Mouse (Mus musculus): ENCODE measurements around the gene Jsrp1. TPM values are rescaled to one million over a fixed set of nuclear protein-coding genes. Genes with fewer than 3 reads are reported as not detected.
"Not testable (repeated sequence)": the region's sequence is repeated elsewhere in the genome, so short reads cannot be mapped to it uniquely, and the experiment has no call there.

Jsrp1 gene
- polyA plus RNA-seq, 1 experiment from 2014 or later: 0.31 TPM

DNA sequence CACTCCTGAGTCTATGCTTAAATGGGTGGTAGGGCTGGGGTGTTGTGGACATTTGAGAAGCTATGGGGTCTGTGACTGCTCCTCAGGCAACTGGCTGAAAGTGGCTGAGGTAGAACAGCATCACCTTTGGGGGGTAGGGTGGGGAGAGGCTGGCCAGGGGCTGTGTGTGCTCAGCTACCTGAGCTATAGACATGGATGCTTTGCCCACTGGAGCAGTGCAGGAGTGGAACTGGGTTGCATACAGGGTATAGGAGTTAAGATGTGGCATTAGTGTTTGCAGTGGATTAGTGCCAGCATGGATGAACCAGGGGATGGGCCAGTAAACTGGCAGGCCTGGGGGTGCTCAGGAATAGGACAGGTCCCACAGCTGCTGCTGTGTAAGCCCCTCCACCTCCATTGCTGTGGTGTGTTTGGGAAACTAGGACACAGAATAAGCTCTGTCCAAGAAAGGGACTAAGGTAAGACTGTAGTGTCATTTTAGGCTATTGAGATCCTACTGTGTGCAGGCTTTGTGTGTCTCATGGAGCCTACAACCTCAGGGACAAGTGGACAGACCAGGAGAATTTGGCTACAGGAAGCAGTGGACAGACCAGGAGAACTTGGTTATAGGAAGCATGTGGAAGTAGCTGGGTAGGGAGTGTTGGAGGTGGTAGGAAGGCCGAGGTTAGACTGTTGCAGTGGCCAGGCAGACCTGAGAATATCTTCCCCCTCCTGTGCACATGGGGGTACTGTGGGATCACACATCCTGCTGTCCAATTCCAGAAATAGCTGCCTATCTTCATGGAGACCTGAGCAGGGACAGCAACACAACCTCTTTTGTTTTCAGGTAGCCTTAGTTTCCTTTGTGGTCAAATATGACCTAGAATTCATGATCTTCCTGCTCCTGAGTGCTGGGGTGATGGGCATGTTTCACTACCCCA lies 16.3 kb upstream of the Jsrp1 start:
- Histone ChIP-seq H3K4me1 (peaks cover 19% of the 10 kb centered on the region), H3K27me3 (peaks cover 10% of the 10 kb centered on the region), H3K36me3 (peaks cover 22% of the 10 kb centered on the region), H3K9me3 (no peaks in the 10 kb centered on the region), H3K27ac (replicated peaks) (no peak overlapping the region), H3K4me2 (replicated peaks) (no peak overlapping the region), H3K9ac (replicated peaks) (no peak overlapping the region), H3K4me3 (peak overlapping the region; percentile 2; the same call in 1 of the 2 replicates)
- no peak for ATAC-seq (replicated peaks)
- WGBS: 74% methylated on average over 1 of the region's 1 CpGs

DNA sequence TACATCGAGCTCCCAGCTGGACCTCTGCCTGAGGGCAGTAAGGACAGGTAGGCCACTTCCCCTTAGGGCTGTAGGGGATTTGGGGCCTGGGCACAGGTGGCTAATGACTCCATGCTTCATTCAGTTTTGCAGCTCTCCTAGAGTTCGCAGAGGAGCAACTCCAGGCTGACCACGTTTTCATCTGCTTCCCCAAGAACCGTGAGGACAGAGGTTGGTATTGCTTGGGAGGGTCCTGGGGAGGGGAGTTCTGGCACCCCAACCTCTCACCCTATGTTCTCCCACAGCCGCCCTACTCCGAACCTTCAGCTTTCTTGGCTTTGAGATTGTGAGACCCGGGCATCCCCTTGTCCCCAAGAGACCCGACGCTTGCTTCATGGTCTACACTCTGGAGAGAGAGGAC lies 15.3 kb upstream of the Jsrp1 start:
- H3K4me1 ChIP-seq: peaks cover 19% of the 10 kb centered on the region
- not testable (repeated sequence) for H3K9ac ChIP-seq (replicated peaks); ATAC-seq (replicated peaks); H3K27me3 ChIP-seq; H3K9me3 ChIP-seq; H3K27ac ChIP-seq (replicated peaks)
- peaks cover 18% of the 10 kb centered on the region for H3K36me3 ChIP-seq
- H3K4me2 ChIP-seq (replicated peaks): peak overlapping the region; percentile 98
- WGBS: 85% methylated on average over 9 of the region's 9 CpGs
- H3K4me3 ChIP-seq: peak overlapping the region; percentile 93

DNA sequence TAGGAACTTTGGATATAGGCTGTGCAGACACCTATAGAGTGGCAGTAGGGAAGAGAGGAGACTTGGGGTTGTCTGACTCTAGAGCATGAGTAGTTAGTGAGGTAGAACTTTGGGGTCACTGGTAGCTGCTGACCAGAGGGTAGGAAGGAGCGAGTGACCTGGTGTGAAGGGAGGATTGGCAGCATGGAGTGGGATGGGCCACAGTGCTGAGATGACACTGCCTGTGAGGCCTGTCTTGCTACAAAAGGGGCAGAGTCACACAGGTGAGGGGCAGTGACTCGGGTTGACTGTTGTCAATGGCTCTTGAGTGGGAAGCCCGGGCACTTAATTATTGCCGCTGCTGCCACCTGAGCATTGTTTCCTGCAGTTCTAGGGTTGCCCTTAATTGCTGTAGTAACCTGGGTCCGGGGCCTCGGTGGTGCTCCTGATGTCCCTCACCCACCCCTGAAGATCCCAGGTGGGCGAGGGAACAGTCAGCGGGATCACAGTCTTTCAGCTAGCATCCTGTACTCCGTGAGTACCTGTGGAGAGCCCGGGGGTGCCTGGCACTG lies 14.6 kb upstream of the Jsrp1 start:
- Histone ChIP-seq H3K9ac (replicated peaks) (peak overlapping the region; percentile 86), H3K4me3 (peak overlapping the region; percentile 93), H3K4me1 (peaks cover 19% of the 10 kb centered on the region), H3K4me2 (replicated peaks) (peak overlapping the region; percentile 98), H3K27me3 (no peaks in the 10 kb centered on the region), H3K36me3 (peaks cover 18% of the 10 kb centered on the region), H3K9me3 (no peaks in the 10 kb centered on the region), H3K27ac (replicated peaks) (no peak overlapping the region)
- ATAC-seq (replicated peaks): no peak
- 79% methylated on average over 10 of the region's 10 CpGs for WGBS

DNA sequence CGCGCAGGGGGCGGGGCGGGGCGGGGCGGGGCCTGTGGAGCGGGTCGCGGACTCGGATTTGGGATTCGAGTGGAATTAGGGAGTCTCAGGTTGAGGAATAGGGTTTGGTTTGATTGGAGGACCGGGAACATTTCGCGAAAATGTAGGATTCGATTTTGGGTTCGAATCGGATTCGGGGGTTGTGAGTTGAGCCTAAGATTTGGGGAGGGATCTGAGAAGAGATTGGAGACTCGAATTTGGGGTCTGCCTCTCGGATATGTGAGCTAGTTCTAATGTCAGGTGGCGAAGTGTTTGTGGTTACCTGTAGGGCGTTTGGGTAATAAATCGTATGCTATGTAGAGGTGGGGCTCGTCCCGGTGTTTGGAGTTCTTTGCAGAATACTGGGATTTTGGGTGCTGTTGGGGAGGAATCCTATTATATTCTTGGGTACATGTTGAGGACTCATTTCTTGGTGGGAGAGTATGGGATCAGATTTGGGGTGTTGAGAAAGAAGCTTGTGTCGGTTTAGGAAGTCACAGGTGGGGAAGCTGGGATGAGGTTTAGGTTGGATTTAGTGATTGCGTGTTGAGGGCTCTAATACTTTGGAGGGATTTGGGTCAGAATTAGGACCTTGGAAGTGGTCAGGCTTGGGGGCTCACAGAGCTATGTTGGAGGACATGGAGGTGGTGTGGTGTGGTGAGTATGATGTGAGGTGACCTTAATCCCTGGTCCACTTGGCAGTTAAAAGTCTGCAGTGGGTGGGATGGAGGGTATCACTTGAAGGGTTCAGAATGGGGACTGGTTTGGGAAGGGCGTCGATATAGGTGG lies 14.0 kb upstream of the Jsrp1 start:
- peaks cover 19% of the 10 kb centered on the region for H3K4me1 ChIP-seq
- no peaks in the 10 kb centered on the region for H3K27me3 ChIP-seq
- no peak for ATAC-seq (replicated peaks)
- WGBS: 7% methylated on average over 29 of the region's 29 CpGs
- H3K4me2 ChIP-seq (replicated peaks): peak overlapping the region; percentile 98
- H3K4me3 ChIP-seq: peak overlapping the region; percentile 93
- no peaks in the 10 kb centered on the region for H3K9me3 ChIP-seq
- peak overlapping the region; percentile 86 for H3K9ac ChIP-seq (replicated peaks)
- H3K36me3 ChIP-seq: peaks cover 18% of the 10 kb centered on the region
- peak overlapping the region; percentile 89 for H3K27ac ChIP-seq (replicated peaks)

DNA sequence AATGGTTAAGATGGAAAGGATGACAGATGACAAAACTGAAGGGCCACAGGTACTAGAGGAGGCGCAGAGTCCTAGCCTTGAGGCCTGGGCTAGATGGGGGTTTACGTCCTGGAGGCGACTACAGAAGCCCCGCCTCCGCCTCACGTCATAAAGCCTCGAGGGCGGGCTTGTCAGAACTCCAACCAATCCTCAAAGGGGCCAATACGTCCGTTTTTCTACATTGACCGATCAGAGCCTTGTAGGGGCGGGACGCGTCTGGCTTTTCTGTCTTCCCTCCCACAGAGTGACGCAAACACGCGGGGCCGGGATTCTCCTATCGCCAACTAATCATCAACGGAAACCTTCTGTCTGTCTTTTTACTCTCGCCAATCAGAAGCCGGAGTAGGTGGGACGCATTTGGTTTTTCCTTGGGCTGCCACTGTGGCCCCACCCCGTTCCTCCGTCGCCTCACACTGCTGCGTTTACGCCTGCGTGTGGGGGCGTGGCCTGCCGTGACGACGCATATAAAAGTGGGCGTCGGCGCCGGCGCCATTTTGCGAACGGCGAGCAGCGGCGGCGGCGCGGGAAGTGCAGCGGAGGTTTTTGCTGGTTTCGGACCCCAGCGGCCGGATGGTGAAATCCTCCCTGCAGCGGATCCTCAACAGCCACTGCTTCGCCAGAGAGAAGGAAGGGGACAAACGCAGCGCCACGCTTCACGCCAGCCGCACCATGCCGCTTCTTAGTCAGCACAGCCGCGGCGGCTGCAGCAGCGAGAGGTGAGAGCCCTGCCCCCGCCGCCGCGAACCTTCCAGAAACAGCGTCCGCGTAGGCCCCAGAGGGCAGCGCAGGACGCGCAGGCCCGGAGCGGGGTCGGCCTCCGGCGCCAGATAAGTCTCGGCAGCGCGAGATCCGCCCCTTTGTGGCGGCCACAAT lies 13.1 kb upstream of the Jsrp1 start, which contains the start of gene Oaz1:
Gene Oaz1, plus strand, starts transcription at position 506 of the 912 bp plus-strand sequence.
- ATAC-seq (replicated peaks): peak; percentile 98
- H3K4me3 ChIP-seq: peak within 1 kb of the TSS; percentile 93
- under 1% methylated on average over 80 of the region's 82 CpGs for WGBS

DNA sequence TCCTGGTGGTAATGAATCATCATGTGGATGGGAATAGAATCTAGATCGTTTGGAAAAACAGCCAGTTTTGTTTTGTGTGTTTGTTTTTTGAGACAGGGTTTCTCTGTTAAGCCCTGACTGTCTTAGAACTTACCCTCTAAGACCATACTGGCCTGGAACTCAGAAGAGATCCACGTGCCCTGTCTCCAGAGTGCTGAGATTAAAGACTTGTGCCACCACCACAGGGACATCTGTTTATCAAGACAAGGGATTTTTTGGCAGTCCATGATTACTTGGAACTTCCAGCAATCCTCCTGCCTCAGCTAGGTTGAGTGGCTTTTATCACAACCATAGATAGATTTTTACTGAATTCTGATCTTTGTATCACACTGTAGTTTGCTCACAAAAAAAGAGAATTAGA lies 11.5 kb upstream of the Jsrp1 start:
- H3K9me3 ChIP-seq: no peaks in the 10 kb centered on the region
- no peak overlapping the region for H3K4me2 ChIP-seq (replicated peaks)
- no peak overlapping the region for H3K27ac ChIP-seq (replicated peaks)
- no peak for ATAC-seq (replicated peaks)
- H3K27me3 ChIP-seq: no peaks in the 10 kb centered on the region
- no peak overlapping the region for H3K9ac ChIP-seq (replicated peaks)
- peaks cover 12% of the 10 kb centered on the region for H3K36me3 ChIP-seq
- no peak overlapping the region for H3K4me3 ChIP-seq
- 80% methylated on average over 2 of the region's 2 CpGs for WGBS
- peaks cover 19% of the 10 kb centered on the region for H3K4me1 ChIP-seq

More for the DNA sequence above, 13.1 kb upstream of the Jsrp1 start, which contains the start of gene Oaz1:
- peak within 1 kb of the TSS; percentile 89 for H3K27ac ChIP-seq (replicated peaks)
- no peaks in the 10 kb centered on the region for H3K27me3 ChIP-seq
- no peaks in the 10 kb centered on the region for H3K9me3 ChIP-seq
- peak within 1 kb of the TSS; percentile 98 for H3K4me2 ChIP-seq (replicated peaks)
- H3K36me3 ChIP-seq: peaks cover 18% of the 10 kb centered on the region
- peak within 1 kb of the TSS; percentile 86 for H3K9ac ChIP-seq (replicated peaks)
- peaks cover 19% of the 10 kb centered on the region for H3K4me1 ChIP-seq

DNA sequence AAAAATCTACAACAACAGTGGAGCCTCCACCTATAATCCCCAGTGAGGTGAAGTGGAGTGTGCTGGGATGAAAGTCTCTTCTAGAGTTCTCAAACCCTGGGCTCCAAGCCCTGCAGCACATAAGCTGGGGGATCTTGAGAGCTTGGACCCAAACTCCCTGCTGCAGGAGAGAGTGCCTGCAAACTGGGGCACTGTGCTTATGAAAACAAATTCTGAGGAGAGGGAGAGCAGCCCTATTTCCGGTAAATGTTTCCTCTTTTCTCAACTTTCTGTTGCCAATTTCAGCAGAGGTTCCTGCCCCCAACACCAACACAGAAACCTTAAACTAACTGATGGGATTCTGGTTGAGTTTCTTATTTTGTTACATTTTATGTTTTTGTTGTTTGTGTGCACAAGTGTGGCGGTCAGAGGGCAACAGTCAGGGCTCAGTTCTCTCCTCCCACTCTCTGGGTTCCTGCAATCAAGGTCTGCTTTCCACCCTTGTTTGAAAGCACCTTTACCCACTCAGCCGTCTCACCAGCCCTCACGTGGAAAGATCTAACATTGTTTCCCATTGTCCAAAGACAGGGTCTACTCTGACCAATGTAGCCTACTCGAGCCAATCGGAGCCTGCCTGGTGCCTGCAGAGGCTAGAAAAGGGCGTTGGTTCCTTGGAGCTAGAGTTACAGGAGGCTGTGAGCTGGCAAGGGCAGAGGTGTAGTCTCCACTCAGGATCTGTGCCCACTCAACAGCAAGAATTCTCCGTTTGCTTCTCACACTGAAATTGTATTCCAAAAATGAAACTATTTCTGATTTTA lies 10.7 kb upstream of the Jsrp1 start:
- H3K4me2 ChIP-seq (replicated peaks): no peak overlapping the region
- WGBS: 70% methylated on average over 8 of the region's 8 CpGs
- no peak overlapping the region for H3K4me3 ChIP-seq
- H3K27me3 ChIP-seq: no peaks in the 10 kb centered on the region
- no peak for ATAC-seq (replicated peaks)
- H3K4me1 ChIP-seq: peaks cover 14% of the 10 kb centered on the region
- H3K27ac ChIP-seq (replicated peaks): no peak overlapping the region
- H3K36me3 ChIP-seq: peaks cover 4% of the 10 kb centered on the region
- H3K9me3 ChIP-seq: no peaks in the 10 kb centered on the region
- H3K9ac ChIP-seq (replicated peaks): no peak overlapping the region

DNA sequence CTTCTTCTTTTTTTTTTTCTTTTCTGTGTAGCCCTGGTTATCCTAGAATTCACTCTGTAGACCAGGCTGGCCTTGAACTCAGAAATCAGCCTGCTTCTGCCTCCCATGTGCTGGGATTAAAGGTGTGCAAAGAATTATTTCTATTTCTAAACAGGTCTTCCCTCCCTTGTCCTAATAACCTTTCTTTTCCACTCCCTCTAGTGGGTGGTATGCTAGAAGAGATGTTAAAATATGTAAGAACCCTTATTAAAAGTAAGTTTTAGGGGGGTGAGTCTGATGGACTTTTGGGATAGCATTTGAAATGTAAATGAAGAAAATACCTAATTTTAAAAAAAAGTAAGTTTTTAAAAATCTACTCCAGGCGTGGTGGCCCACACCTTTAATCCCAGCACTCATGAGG lies 10.0 kb upstream of the Jsrp1 start:
- Histone ChIP-seq H3K4me1 (peaks cover 10% of the 10 kb centered on the region), H3K9ac (replicated peaks) (no peak overlapping the region), H3K27ac (replicated peaks) (no peak overlapping the region), H3K9me3 (no peaks in the 10 kb centered on the region), H3K4me3 (no peak overlapping the region), H3K4me2 (replicated peaks) (no peak overlapping the region), H3K27me3 (no peaks in the 10 kb centered on the region), H3K36me3 (peaks cover under 1% of the 10 kb centered on the region; the same call in 1 of the 2 replicates)
- WGBS: 72% methylated on average over 1 of the region's 1 CpGs
- ATAC-seq (replicated peaks): no peak

DNA sequence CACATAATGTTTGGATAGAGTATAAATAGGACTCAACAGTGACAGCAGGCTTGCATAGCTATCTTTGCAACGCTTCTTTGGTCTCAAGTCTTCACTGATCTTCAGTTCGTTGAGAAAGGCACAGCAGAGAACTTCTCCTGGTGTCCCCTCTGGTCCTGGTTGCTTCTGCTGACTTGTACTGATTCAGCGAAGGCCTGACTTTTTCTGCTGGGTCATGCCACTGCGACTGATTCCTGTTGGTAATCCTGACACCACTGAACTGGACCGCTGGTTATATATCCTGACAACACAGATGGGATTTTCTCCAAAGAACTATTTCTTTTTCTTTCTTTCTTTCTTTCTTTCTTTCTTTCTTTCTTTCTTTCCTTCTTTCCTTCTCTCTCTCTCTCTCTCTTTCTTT lies 9.2 kb upstream of the Jsrp1 start:
- Histone ChIP-seq H3K4me3 (no peak overlapping the region), H3K27me3 (no peaks in the 10 kb centered on the region), H3K9me3 (no peaks in the 10 kb centered on the region), H3K36me3 (no peaks in the 10 kb centered on the region), H3K9ac (replicated peaks) (no peak overlapping the region), H3K4me1 (peaks cover 2% of the 10 kb centered on the region), H3K27ac (replicated peaks) (no peak overlapping the region), H3K4me2 (replicated peaks) (no peak overlapping the region)
- no peak for ATAC-seq (replicated peaks)
- 87% methylated on average over 5 of the region's 5 CpGs for WGBS

DNA sequence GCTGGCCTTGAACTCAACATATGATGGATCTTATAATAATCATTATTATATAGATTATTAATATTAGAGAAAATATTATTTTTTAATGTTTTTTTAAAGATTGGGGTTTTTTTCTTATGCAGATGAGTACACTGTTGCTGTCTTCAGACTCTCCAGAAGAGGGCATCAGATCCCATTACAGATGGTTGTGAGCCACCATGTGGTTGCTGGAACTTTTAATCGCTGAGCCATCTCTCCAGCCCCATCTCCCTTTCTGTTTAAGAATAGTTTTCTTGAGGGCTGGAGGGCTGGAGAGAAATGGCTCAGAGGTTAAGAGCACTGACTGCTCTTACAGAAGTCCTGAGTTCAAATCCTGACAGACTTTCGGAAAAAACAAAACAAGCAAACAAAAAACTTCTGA lies 8.7 kb upstream of the Jsrp1 start:
- WGBS: 43% methylated on average over 2 of the region's 2 CpGs

More for the DNA sequence above, 8.7 kb upstream of the Jsrp1 start:
- no peak overlapping the region for H3K9ac ChIP-seq (replicated peaks)
- H3K9me3 ChIP-seq: no peaks in the 10 kb centered on the region
- H3K27me3 ChIP-seq: no peaks in the 10 kb centered on the region
- ATAC-seq (replicated peaks): no peak
- H3K4me1 ChIP-seq: no peaks in the 10 kb centered on the region; the same call in 1 of the 2 replicates
- H3K27ac ChIP-seq (replicated peaks): no peak overlapping the region
- no peaks in the 10 kb centered on the region for H3K36me3 ChIP-seq
- no peak overlapping the region for H3K4me2 ChIP-seq (replicated peaks)
- no peak overlapping the region for H3K4me3 ChIP-seq

Measured in forebrain, embryonic 15.5 days (tissue).